Mouse (Mus musculus) liver, embryonic 16.5 days (tissue): ENCODE results near the gene Gm10964. TPM values are rescaled to one million over a fixed set of nuclear protein-coding genes. Genes with fewer than 3 reads are reported as not detected.

Experiments used
- ATAC-seq: fragments of 200-750 bp; cut with Nextera tagmentation; 2 replicates; pipeline ENCODE4 v1.8.0; 2017; ENCODE audit warnings: low read depth, mild to moderate bottlenecking, moderate number of reproducible peaks, moderate library complexity
- H3K27ac ChIP-seq: fragments of 300-500 bp; sonication (generic); 2 replicates; pipeline ENCODE4 v1.5.1; 2014; ENCODE audit warnings: mild to moderate bottlenecking, low read length
- H3K27me3 ChIP-seq: fragments of 300-500 bp; sonication (generic); 2 replicates; pipeline ENCODE4 v1.6.1; 2014; ENCODE audit warnings: low read depth, low read length, mixed read lengths; ENCODE audit not compliant: control insufficient read depth, insufficient read depth
- H3K36me3 ChIP-seq: fragments of 300-500 bp; sonication (generic); 2 replicates; pipeline ENCODE4 v1.6.1; 2014; ENCODE audit warnings: mild to moderate bottlenecking; ENCODE audit not compliant: control insufficient read depth, insufficient read depth
- H3K4me1 ChIP-seq: fragments of 300-500 bp; sonication (generic); 2 replicates; pipeline ENCODE4 v1.6.1; 2014; ENCODE audit warnings: low read depth, low read length, mixed read lengths; ENCODE audit not compliant: control insufficient read depth
- H3K4me2 ChIP-seq: fragments of 300-500 bp; sonication (generic); 2 replicates; pipeline ENCODE4 v1.6.1; 2014; ENCODE audit warnings: low read depth, low read length, mixed read lengths
- H3K4me3 ChIP-seq: fragments of 300-500 bp; sonication (generic); 2 replicates; pipeline ENCODE4 v1.5.1; 2014; ENCODE audit warnings: low read depth, mild to moderate bottlenecking, low read length
- H3K9ac ChIP-seq: fragments of 300-500 bp; sonication (generic); 2 replicates; pipeline ENCODE4 v1.6.1; 2014; ENCODE audit warnings: low read depth, low read length
- H3K9me3 ChIP-seq: fragments of 300-500 bp; sonication (generic); replicated peaks from 2 replicates; pipeline ENCODE4 v1.6.1; 2016; ENCODE audit warnings: low read length; ENCODE audit not compliant: control insufficient read depth
- WGBS: fragments of 180-500 bp; shearing (Covaris S2); extraction: QIAGEN DNeasy Blood & Tissue Kit; methylation state at CpG from one replicate; pipeline ENCODE4 v1.1.7; 2014; ENCODE audit not compliant: insufficient replicate concordance; 5-methylcytosine and 5-hydroxymethylcytosine counted together
- polyA plus RNA-seq: library from polyadenylated mRNA; unstranded; fragments of >200 nt; fragmentation: Nextera tagmentation; extraction: Ambion mirVana; gene quantifications from 2 replicates; pipeline ENCODE4 v1.2.1, GENCODE M21; 2015

Gene Gm10964
- polyA plus RNA-seq, 1 experiment from 2014 or later: not detected

DNA sequence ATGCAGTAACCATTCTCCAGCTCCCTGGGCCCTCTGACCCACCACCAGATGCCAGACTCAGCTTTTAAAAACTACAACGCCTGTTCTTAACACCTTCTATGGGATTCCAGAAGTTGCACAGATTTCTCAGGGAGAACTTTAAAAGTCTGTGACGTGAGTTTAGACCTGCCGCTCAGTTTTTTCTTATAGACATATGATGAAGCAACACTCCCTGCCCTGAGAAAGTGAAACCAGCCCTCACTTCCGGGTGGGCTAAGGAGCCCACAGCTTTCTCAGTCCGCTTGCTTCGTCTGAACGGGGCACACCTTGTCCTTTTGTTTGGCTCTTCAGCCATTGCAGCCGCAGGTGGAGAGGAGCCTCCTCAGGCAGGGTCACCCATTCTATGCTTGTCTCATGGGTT lies 24.2 kb upstream of the Gm10964 start:
- Histone ChIP-seq H3K4me1 (no peaks in the 10 kb centered on the region), H3K27me3 (no peaks in the 10 kb centered on the region), H3K9ac (no peak overlapping the region), H3K4me2 (no peak overlapping the region), H3K36me3 (no peaks in the 10 kb centered on the region), H3K4me3 (no peak overlapping the region), H3K27ac (no peak overlapping the region), H3K9me3 (no peaks in the 10 kb centered on the region)
- 63% methylated on average over 8 of the region's 8 CpGs for WGBS
- ATAC-seq: no peak

DNA sequence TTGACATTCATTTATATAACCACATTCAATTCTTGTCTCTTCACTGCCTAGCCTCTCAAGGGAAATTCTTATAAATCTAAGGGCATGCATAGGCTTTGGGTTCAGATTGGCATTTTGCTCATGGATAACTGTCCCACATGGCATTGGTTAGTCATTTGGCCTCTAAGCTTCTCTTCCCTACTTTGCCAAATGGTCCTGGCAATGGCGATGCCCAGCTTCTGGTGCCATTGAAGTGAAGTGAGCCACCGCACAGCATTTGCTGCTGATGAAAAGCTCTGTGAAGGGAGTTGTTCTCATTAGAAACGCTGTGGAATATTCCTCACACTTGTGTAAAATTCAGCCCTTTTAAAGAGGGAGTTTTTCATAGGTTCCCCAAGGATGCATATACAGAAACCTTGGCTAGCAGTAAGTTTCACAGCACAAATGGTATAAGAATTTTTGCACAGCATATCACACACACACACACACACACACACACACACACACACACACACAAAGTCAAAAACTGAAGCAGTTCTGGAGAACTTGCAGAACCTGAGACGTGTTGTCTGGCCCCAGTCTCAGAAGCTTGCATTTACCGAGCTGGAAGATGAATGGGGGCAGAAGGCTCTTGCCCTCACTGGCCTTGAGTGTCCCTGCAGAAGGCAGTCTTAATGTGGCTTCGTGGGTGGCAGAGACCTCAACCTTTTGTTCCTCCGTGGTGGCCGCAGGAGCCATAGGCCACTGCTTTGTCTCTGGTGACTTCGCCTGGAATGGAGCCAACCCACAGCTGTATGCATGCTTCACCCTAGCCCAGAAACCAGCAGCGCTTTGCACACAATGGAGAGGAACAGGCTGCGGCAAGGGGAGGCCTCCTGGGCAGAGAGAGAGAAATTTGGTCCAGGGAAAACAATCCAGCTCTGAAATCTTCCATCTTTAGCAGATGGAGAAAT lies 23.1 kb upstream of the Gm10964 start:
- Histone ChIP-seq H3K27me3 (no peaks in the 10 kb centered on the region), H3K4me2 (no peak overlapping the region), H3K9me3 (no peaks in the 10 kb centered on the region), H3K27ac (no peak overlapping the region), H3K36me3 (no peaks in the 10 kb centered on the region), H3K4me3 (no peak overlapping the region), H3K9ac (no peak overlapping the region), H3K4me1 (no peaks in the 10 kb centered on the region)
- 53% methylated on average over 11 of the region's 11 CpGs for WGBS
- ATAC-seq: no peak

DNA sequence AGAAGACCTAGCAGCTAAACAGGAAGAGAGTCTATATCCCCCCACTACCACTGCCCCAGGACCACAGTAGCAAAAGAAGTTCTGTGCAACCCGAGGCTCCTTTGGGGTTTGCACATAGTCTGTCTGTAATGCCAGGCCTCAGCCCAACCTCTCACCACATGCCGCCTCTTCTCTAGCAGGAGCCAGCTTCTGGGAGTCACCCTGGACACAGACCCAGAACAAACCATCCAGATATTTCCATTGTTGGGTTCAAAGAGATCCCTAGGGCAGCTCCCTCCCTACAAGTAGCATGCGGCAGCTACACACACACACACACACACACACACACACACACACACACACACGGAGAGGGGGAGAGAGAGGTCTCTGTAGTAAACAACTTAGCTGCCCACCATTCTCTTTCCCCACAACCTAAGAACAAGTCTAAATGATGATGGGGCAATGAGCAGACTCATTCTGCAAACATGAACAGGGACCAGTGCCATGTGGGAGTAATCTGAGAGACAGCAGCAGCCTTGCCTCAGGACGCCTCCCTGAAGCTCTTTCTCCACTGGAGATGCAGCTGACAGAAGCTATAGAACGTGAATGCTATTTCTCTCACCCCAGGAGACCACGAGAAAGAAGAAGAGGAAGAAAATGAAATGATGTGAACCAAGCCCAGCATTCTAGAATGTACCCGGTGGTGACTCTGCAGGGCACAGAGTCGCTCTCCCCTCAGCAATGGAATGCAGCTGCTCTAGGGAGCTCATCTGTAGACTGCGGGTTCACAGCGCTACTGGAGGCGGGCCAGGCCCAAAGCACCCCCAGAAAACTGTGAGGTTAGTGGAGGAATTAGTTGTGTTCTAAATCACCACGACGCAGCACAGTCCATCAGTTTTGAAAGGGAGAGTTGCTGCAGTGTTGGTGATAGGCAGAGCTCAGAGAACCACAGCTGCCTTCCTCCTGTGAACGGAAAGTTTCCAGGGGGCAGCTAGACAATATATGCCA lies 22.1 kb upstream of the Gm10964 start:
- ATAC-seq: no peak
- H3K27ac ChIP-seq: no peak overlapping the region
- no peaks in the 10 kb centered on the region for H3K27me3 ChIP-seq
- no peak overlapping the region for H3K9ac ChIP-seq
- no peaks in the 10 kb centered on the region for H3K9me3 ChIP-seq
- H3K36me3 ChIP-seq: no peaks in the 10 kb centered on the region
- H3K4me3 ChIP-seq: no peak overlapping the region
- WGBS: 57% methylated on average over 15 of the region's 15 CpGs
- no peaks in the 10 kb centered on the region for H3K4me1 ChIP-seq
- H3K4me2 ChIP-seq: no peak overlapping the region

DNA sequence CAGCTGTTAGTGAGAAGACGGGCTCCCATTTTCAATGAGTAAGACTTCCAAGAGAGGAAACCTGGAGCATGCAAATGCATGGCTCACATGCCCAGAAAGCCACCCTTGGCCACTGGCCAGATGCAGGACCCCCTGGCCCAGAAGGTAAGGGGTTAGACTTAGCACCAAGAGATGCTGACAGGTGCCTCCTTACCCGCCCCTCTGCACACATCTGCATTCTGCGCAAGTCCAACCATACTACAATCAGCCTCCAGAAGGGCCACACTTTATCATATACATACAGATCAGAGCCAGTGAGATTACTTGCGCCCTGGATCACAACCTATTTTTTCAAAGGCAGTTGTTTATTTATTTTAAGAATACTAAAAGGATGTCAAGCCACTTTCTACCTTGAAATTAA lies 20.4 kb upstream of the Gm10964 start:
- Histone ChIP-seq H3K9me3 (no peaks in the 10 kb centered on the region), H3K4me3 (no peak overlapping the region), H3K4me2 (no peak overlapping the region), H3K27ac (no peak overlapping the region), H3K27me3 (no peaks in the 10 kb centered on the region), H3K36me3 (no peaks in the 10 kb centered on the region), H3K4me1 (no peaks in the 10 kb centered on the region), H3K9ac (no peak overlapping the region)
- ATAC-seq: no peak
- 62% methylated on average over 4 of the region's 4 CpGs for WGBS

DNA sequence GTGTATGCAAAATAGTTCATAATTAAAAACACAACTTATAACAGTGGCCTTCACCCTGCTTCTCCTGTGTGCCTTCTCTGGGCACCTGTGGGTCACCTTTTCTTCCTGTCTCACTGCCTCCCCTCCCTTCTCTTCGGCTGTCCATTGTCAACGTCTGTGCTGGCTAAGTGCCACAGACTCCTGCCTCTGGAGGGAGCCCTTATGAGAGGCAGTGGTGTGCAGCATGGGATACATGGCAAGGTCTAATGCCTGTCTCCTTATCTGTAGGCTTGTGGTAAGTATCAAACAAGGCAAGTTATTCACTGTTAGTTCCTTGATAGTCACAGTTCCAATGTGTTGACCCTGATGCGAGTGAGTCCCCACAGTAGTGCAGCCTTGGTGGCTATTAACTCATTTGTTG lies 15.0 kb upstream of the Gm10964 start:
- WGBS: 20% methylated on average over 3 of the region's 3 CpGs
- Histone ChIP-seq H3K4me3 (no peak overlapping the region), H3K27me3 (no peaks in the 10 kb centered on the region), H3K36me3 (no peaks in the 10 kb centered on the region), H3K9me3 (no peaks in the 10 kb centered on the region), H3K4me2 (no peak overlapping the region), H3K27ac (no peak overlapping the region), H3K4me1 (no peaks in the 10 kb centered on the region), H3K9ac (no peak overlapping the region)
- peak; percentile 72 for ATAC-seq

DNA sequence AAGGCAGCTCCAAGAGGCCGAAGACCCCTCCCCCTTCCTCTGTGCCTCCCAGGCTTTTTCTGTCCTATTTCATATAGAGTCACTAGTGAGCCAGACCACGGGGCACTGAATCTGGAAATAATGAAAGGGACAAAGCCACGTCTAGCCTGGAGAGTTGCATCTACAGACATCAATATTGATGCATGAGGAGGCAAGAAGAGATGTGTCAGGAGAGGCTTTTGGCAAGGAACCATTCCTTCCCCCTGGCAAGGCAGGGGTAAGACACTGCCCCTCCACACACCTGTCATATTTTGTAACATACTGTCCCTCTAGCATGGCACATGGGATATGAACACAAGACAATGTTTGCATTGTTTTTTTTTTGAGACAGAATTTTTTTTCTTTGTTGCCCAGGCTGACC lies 12.5 kb upstream of the Gm10964 start:
- no peaks in the 10 kb centered on the region for H3K27me3 ChIP-seq
- no peak overlapping the region for H3K9ac ChIP-seq
- H3K4me3 ChIP-seq: no peak overlapping the region
- H3K27ac ChIP-seq: no peak overlapping the region
- no peak overlapping the region for H3K4me2 ChIP-seq
- 38% methylated on average over 3 of the region's 3 CpGs for WGBS
- H3K4me1 ChIP-seq: no peaks in the 10 kb centered on the region
- no peaks in the 10 kb centered on the region for H3K9me3 ChIP-seq
- ATAC-seq: no peak
- H3K36me3 ChIP-seq: no peaks in the 10 kb centered on the region

DNA sequence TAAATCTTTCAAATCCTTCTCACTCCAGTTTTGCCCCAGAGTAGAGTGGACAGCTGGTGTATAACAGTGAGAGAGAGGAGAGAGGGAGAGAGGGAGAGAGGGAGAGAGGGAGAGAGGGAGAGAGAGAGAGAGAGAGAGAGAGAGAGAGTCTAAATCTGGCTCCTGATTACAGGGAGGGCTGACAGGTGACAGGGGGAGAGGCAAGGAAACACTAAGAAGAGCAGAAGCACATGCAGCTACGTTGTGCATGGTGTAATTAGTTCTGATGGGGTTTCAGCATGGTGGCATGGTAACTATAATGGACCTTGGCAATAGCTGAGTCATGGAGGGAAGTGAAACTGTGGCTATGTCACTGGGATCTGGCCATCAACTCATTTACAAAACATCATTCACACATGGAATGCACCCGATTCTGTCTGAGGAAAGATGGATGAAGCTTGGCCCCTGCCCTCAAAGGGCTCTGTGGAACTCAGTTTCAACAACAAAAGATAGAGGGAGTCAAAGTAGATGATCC lies 11.3 kb upstream of the Gm10964 start:
- WGBS: 35% methylated on average over 2 of the region's 2 CpGs
- no peak for ATAC-seq
- Histone ChIP-seq H3K4me3 (no peak overlapping the region), H3K36me3 (no peaks in the 10 kb centered on the region), H3K9ac (no peak overlapping the region), H3K4me1 (no peaks in the 10 kb centered on the region), H3K4me2 (no peak overlapping the region), H3K27ac (no peak overlapping the region), H3K9me3 (no peaks in the 10 kb centered on the region), H3K27me3 (no peaks in the 10 kb centered on the region)

DNA sequence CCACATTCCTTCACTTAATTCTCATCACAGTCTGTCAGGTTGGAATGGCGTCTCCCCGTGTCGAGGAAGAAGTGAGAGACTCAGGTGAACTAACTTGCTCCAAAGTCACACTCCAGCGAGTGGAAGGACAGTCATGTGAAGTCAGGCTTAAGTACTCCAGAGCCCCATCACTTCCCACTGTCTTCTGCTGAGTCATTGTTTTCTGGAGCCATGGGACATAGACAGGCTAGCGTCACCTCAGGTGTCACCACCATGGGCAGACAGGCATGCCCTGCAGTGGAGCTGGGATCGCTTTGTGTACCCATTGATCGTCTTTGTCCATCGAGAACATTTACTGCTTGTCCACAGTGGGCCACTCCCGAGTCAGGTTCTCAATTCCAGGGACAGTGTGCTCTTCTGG lies 9.3 kb upstream of the Gm10964 start:
- WGBS: 72% methylated on average over 9 of the region's 9 CpGs
- Histone ChIP-seq H3K27ac (no peak overlapping the region), H3K4me2 (no peak overlapping the region), H3K4me3 (no peak overlapping the region), H3K9me3 (no peaks in the 10 kb centered on the region), H3K4me1 (peaks cover under 1% of the 10 kb centered on the region), H3K9ac (no peak overlapping the region), H3K36me3 (no peaks in the 10 kb centered on the region), H3K27me3 (no peaks in the 10 kb centered on the region)
- 0 out of 2 replicates have a peak, but pooled peaks have one; percentile 51 for ATAC-seq
